Mouse (Mus musculus) ES-E14 (cell line): ENCODE data around the gene Agmat. TPM values are rescaled to one million over a fixed set of nuclear protein-coding genes. Genes with fewer than 3 reads are reported as not detected.
A peak's percentile ranks its signal among the peaks of the same experiment; 100 is the strongest.

Experiments used
- DNase-seq: peaks from one replicate; pipeline ENCODE4 v3.0.0-alpha.2; 2013; ENCODE audit warnings: low read depth, low spot score
- H3K27ac ChIP-seq: 2 replicates; pipeline ENCODE4 v1.5.1; 2012; ENCODE audit warnings: low read depth, mild to moderate bottlenecking, low read length, moderate library complexity, mixed read lengths; ENCODE audit not compliant: poor library complexity, insufficient read depth, severe bottlenecking
- H3K36me3 ChIP-seq: 2 replicates; pipeline ENCODE4 v1.6.1; 2012; ENCODE audit warnings: mild to moderate bottlenecking, low read length, moderate library complexity, mixed read lengths; ENCODE audit not compliant: control insufficient read depth, poor library complexity, insufficient read depth, severe bottlenecking
- H3K4me1 ChIP-seq, 2 experiments: fragments of 150-350 bp in 1 of 2; sonication (generic) in 1 of 2; 2 replicates each; pipeline ENCODE4 v1.6.1; 2012; ENCODE audit warnings: low read length in 2 of 2, mild to moderate bottlenecking in 1 of 2, mixed read lengths in 1 of 2; ENCODE audit not compliant: control insufficient read depth in 2 of 2, insufficient read depth in 2 of 2, poor library complexity in 1 of 2
- H3K4me3 ChIP-seq, 2 experiments: fragments of 150-350 bp in 1 of 2; sonication (generic) in 1 of 2; 2 replicates each; pipeline ENCODE4 v1.5.1; 2012; ENCODE audit warnings: low read length in 2 of 2, low read depth in 1 of 2, mild to moderate bottlenecking in 1 of 2, mixed read lengths in 1 of 2; ENCODE audit not compliant: insufficient read depth in 1 of 2, poor library complexity in 1 of 2, severe bottlenecking in 1 of 2
- H3K9ac ChIP-seq: 2 replicates; pipeline ENCODE4 v1.6.1; 2012; ENCODE audit warnings: low read depth, mild to moderate bottlenecking, low read length, mixed read lengths; ENCODE audit not compliant: poor library complexity, insufficient read depth, severe bottlenecking
- H3K9me3 ChIP-seq: fragments of 150-350 bp; sonication (generic); 2 replicates; pipeline ENCODE4 v1.6.1; 2012; ENCODE audit warnings: low read depth, mild to moderate bottlenecking, low read length; ENCODE audit not compliant: control insufficient read depth, insufficient read depth
- CHD2 ChIP-seq: IDR thresholded peaks from 2 replicates; pipeline ENCODE4 v1.6.1; 2014; ENCODE audit warnings: mild to moderate bottlenecking, low read depth, low read length, inconsistent platforms
- HCFC1 ChIP-seq: IDR thresholded peaks from 2 replicates; pipeline ENCODE4 v1.6.1; 2012; ENCODE audit warnings: low read length, inconsistent platforms, borderline replicate concordance; ENCODE audit not compliant: insufficient read depth
- MAFK ChIP-seq: IDR thresholded peaks from 2 replicates; pipeline ENCODE4 v1.6.1; 2014; ENCODE audit warnings: mild to moderate bottlenecking, low read depth, low read length, inconsistent platforms; ENCODE audit not compliant: insufficient read depth
- ZC3H11A ChIP-seq: IDR thresholded peaks from 2 replicates; pipeline ENCODE4 v1.6.1; 2012; ENCODE audit warnings: low read depth, mild to moderate bottlenecking, inconsistent platforms, low read length, borderline replicate concordance
- ZNF384 ChIP-seq: IDR thresholded peaks from 2 replicates; pipeline ENCODE4 v1.6.1; 2012; ENCODE audit warnings: low read depth, low read length, inconsistent platforms
- in situ Hi-C, 2 experiments: fragments of 600-800 bp; cut with MboI; formaldehyde crosslinking; loops; one replicate each; pipeline ENCODE4 v1.15.1; 2025; ENCODE audit warnings: low sequenced_read_pairs in 2 of 2, inconsistent platforms in 1 of 2; ENCODE audit not compliant: unreplicated experiment in 2 of 2
- total RNA-seq: library from RNA; depleted of rRNA; stranded (reverse); fragments of 300-350 nt; gene quantifications from 2 replicates; pipeline ENCODE4 v1.2.3, GENCODE M21; 2012; rRNA removed

The Agmat gene
- total RNA-seq, result 0.62 and 1.3 TPM in 2 replicates

DNA sequence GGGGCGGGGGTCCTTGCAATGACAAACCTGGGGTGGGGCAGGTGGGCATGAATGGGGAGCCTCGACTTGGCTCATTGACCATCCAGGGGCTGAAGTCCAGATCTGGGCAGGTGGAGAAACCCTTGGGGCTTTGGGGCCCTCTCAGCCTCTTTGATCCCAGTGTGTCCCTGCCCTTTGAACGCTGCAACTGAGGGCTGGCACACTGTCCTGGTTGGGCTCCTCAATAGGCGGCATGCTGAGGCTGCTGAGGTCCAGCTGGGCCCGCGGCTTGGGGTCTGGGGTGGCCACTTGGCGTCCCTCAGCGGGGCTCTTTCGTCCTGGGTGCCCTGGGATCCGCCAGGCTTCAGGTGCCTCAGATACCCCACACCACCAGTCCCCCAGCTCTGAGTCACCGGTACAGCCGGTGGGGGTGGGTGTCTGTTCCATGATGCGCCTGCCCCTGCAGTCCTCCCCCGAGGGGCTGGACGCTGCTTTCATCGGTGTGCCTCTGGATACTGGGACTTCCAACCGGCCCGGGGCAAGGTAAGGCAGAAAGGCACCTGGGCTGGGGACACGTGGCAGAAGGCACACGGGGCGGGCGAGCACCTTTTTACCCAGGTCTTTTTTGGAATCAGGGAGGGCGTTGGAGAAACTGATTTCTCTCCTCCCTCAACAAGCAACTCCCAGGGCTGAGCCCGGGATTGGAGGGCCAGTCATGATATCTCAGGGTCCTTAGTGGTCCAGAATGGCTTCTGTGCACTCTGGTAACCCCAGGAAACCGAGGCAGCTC is at the start of gene Agmat:
Gene Agmat (plus strand): TSS at position 95 of the 769 bp plus-strand sequence.
- TF ChIP-seq ZNF384 (no peak), HCFC1 (no peak)
- H3K9me3 ChIP-seq, result no peaks in the 10 kb centered on the region
- H3K4me1 ChIP-seq, result peaks cover 0 to 8% of the 10 kb centered on the region in 2 experiments; a peak in 1 of 4 replicates
- no peaks in the 10 kb centered on the region for H3K36me3 ChIP-seq
- DNase-seq, result no peak
- peak within 1 kb of the TSS; percentile 42 to 51 for H3K4me3 ChIP-seq
- H3K27ac ChIP-seq, result no peak within 1 kb of the TSS
- H3K9ac ChIP-seq, result peak within 1 kb of the TSS; percentile 54
- in situ Hi-C loops, result no loop called here

- H3K4me1 ChIP-seq, result no peaks in the 10 kb centered on the region
- H3K27ac ChIP-seq, result no peak overlapping the region
- no peaks in the 10 kb centered on the region for H3K9me3 ChIP-seq
- H3K4me3 ChIP-seq, result no peak overlapping the region
- no peak for DNase-seq
- H3K9ac ChIP-seq, result no peak overlapping the region
- in situ Hi-C loops, result no loop called here
- TF ChIP-seq HCFC1, result no peak
- TF ChIP-seq ZC3H11A, result no peak
- no peak for TF ChIP-seq ZNF384
- TF ChIP-seq CHD2, result no peak
- TF ChIP-seq MAFK, result no peak
- H3K36me3 ChIP-seq, result peaks cover 65% of the 10 kb centered on the region
Observed at GRCm38 (mm10) chr4:141704625-141705024, 41.8 kb upstream of the Agmat start.

DNA sequence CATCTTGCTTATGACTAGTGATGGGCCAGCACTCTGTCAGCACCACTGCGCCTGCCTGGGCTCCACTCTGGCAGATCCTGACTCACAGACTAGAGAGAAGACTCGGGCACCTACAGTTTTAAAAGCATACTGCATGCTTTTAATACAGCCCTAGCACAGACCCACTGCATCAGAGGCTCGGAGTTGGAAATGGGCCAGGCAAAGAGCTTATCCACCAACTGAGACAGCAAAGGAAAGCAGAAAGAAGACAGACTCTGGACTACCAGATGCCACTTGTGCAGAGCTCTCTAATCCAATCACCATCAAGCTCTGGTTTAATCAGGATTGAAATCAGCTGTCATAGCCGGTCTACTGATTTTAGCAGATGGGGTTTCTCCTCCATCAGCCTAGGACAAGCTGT is 41.1 kb upstream of the Agmat start:
- Histone ChIP-seq H3K4me1 (no peaks in the 10 kb centered on the region), H3K36me3 (peaks cover 62% of the 10 kb centered on the region), H3K4me3 (no peak overlapping the region), H3K9ac (no peak overlapping the region), H3K9me3 (no peaks in the 10 kb centered on the region), H3K27ac (no peak overlapping the region)
- TF ChIP-seq CHD2 (no peak), HCFC1 (no peak), ZNF384 (no peak), MAFK (no peak), ZC3H11A (no peak)
- in situ Hi-C loops, result no loop called here
- DNase-seq, result no peak

- H3K36me3 ChIP-seq, result peaks cover 53% of the 10 kb centered on the region
- H3K4me1 ChIP-seq, result no peaks in the 10 kb centered on the region
- DNase-seq, result no peak
- no peak overlapping the region for H3K27ac ChIP-seq
- no peak overlapping the region for H3K4me3 ChIP-seq
- H3K9me3 ChIP-seq, result no peaks in the 10 kb centered on the region
- no peak for TF ChIP-seq MAFK
- in situ Hi-C loops, result no loop called here
- no peak overlapping the region for H3K9ac ChIP-seq
Observed at GRCm38 (mm10) chr4:141708005-141708404, 38.5 kb upstream of the Agmat start.

- Histone ChIP-seq H3K4me1 (no peaks in the 10 kb centered on the region), H3K36me3 (peaks cover 54% of the 10 kb centered on the region), H3K4me3 (no peak overlapping the region), H3K9ac (no peak overlapping the region), H3K27ac (no peak overlapping the region), H3K9me3 (no peaks in the 10 kb centered on the region)
- in situ Hi-C loops, result no loop called here
- TF ChIP-seq HCFC1 (no peak), MAFK (no peak), ZC3H11A (no peak), ZNF384 (no peak), CHD2 (no peak)
- DNase-seq, result no peak
Observed at GRCm38 (mm10) chr4:141708971-141709370, 37.5 kb upstream of the Agmat start.
